Mouse (Mus musculus) myocyte (in vitro differentiated cells): ENCODE measurements around the gene Spsb3. TPM values are rescaled to one million over a fixed set of nuclear protein-coding genes. Genes with fewer than 3 reads are reported as not detected.

Source experiments
- H3K27me3 ChIP-seq: one replicate; pipeline ENCODE4 v1.6.1; 2011; ENCODE audit not compliant: control insufficient read depth, insufficient read depth, insufficient read length
- H3K36me3 ChIP-seq: one replicate; pipeline ENCODE4 v1.6.1; 2011; ENCODE audit not compliant: control insufficient read depth, insufficient read depth
- H3K4me2 ChIP-seq: one replicate; pipeline ENCODE4 v1.6.1; 2011; ENCODE audit warnings: low read depth, control low read depth
- H3K4me3 ChIP-seq: one replicate; pipeline ENCODE4 v1.5.1; 2011; ENCODE audit warnings: mild to moderate bottlenecking, control low read depth, moderate library complexity
- H3K79me2 ChIP-seq: one replicate; pipeline ENCODE4 v1.6.1; 2011; ENCODE audit not compliant: control insufficient read depth, insufficient read depth
- H3ac ChIP-seq: one replicate; pipeline ENCODE4 v1.6.1; 2011; ENCODE audit not compliant: control insufficient read depth, insufficient read length
- CEBPB ChIP-seq: IDR thresholded peaks from 2 replicates; pipeline ENCODE4 v1.6.1; 2011; ENCODE audit warnings: mild to moderate bottlenecking, moderate library complexity; ENCODE audit not compliant: poor library complexity, insufficient read depth, severe bottlenecking
- E2F4 ChIP-seq: IDR thresholded peaks from one replicate; pipeline ENCODE4 v1.6.1; 2011; ENCODE audit warnings: mild to moderate bottlenecking, control low read depth, moderate library complexity; ENCODE audit not compliant: insufficient read depth
- MAX ChIP-seq: IDR thresholded peaks from one replicate; pipeline ENCODE4 v1.6.1; 2011; ENCODE audit warnings: low read depth, mild to moderate bottlenecking, control low read depth
- MYOD1 ChIP-seq, 3 experiments: IDR thresholded peaks; one replicate each; pipeline ENCODE4 v1.6.1; 2011; ENCODE audit warnings: control low read depth in 2 of 3, low read depth in 2 of 3, mild to moderate bottlenecking in 2 of 3, moderate library complexity in 1 of 3; ENCODE audit not compliant: insufficient read length in 2 of 3, control insufficient read depth in 1 of 3
- MYOG ChIP-seq, 3 experiments: IDR thresholded peaks; one replicate each; pipeline ENCODE4 v1.6.1; 2011; ENCODE audit warnings: control low read depth in 2 of 3, low read depth in 2 of 3, mild to moderate bottlenecking in 2 of 3; ENCODE audit not compliant: insufficient read length in 2 of 3, control insufficient read depth in 1 of 3, insufficient read depth in 1 of 3
- POLR2A ChIP-seq: IDR thresholded peaks from one replicate; pipeline ENCODE4 v1.6.1; 2011; ENCODE audit warnings: low read depth, mild to moderate bottlenecking, control low read depth, moderate library complexity; ENCODE audit not compliant: insufficient read length
- POLR2AphosphoS2 ChIP-seq: IDR thresholded peaks from one replicate; pipeline ENCODE4 v1.6.1; 2011; ENCODE audit warnings: low read depth, control low read depth; ENCODE audit not compliant: insufficient read length
- REST ChIP-seq: IDR thresholded peaks from one replicate; pipeline ENCODE4 v1.6.1; 2011; ENCODE audit warnings: mild to moderate bottlenecking, control low read depth, moderate library complexity; ENCODE audit not compliant: insufficient read depth, insufficient read length
- SRF ChIP-seq: IDR thresholded peaks from one replicate; pipeline ENCODE4 v1.6.1; 2011; ENCODE audit warnings: low read depth; ENCODE audit not compliant: control insufficient read depth, insufficient read length
- TCF12 ChIP-seq: IDR thresholded peaks from one replicate; pipeline ENCODE4 v1.6.1; 2011; ENCODE audit warnings: mild to moderate bottlenecking, control low read depth; ENCODE audit not compliant: poor library complexity, insufficient read depth, severe bottlenecking
- TCF3 ChIP-seq: IDR thresholded peaks from one replicate; pipeline ENCODE4 v1.6.1; 2011; ENCODE audit warnings: low read depth, control low read depth; ENCODE audit not compliant: insufficient read length
- USF1 ChIP-seq: IDR thresholded peaks from one replicate; pipeline ENCODE4 v1.6.1; 2011; ENCODE audit warnings: low read depth, mild to moderate bottlenecking, control low read depth, moderate library complexity
- polyA plus RNA-seq: library from polyadenylated mRNA; unstranded; fragments of >200 nt; fragmentation: generic; extraction: Trizol; gene quantifications from one replicate; pipeline ENCODE4 v1.2.1, GENCODE M21; 2012; ENCODE audit warnings: missing spikeins

The Spsb3 gene
- polyA plus RNA-seq, 1 experiment = 46.6 TPM

- Histone ChIP-seq H3K36me3 (peaks cover 10% of the 10 kb centered on the region), H3K4me3 (peak within 1 kb of the TSS; percentile 97), H3K79me2 (peaks cover 12% of the 10 kb centered on the region), H3ac (peak within 1 kb of the TSS; percentile 82), H3K27me3 (no peaks in the 10 kb centered on the region), H3K4me2 (peak within 1 kb of the TSS; percentile 99)
- no peak for TF ChIP-seq E2F4
- peak; percentile 58 for TF ChIP-seq POLR2AphosphoS2
- TF ChIP-seq MYOG (IDR thresholded peaks at IDR 0.05; ENCODE audit: control insufficient read depth in 1 of 3, insufficient read depth in 1 of 3, insufficient read length in 2 of 3, low read depth in 2 of 3) = peak in 2 of 3 experiments; percentile 18 to 45
- TF ChIP-seq MYOD1 (IDR thresholded peaks at IDR 0.05; ENCODE audit: control insufficient read depth in 1 of 3, insufficient read length in 2 of 3, low read depth in 2 of 3) = peak in 1 of 3 experiments; percentile 36
- TF ChIP-seq POLR2A = peak; percentile 41
- TF ChIP-seq TCF3 = no peak
Measured at GRCm38 (mm10) chr17:24896241-24896992, 10.0 kb downstream of the Spsb3 start, which contains the start of gene Nme3. TSS of gene Nme3 (plus strand) at chr17:24896500.

- Histone ChIP-seq H3K36me3 (peaks cover 11% of the 10 kb centered on the region), H3ac (peak overlapping the region; percentile 82), H3K4me3 (peak overlapping the region; percentile 97), H3K4me2 (peak overlapping the region; percentile 99), H3K79me2 (peaks cover 12% of the 10 kb centered on the region), H3K27me3 (no peaks in the 10 kb centered on the region)
- TF ChIP-seq MYOG (IDR thresholded peaks at IDR 0.05; ENCODE audit: control insufficient read depth in 1 of 3, insufficient read depth in 1 of 3, insufficient read length in 2 of 3, low read depth in 2 of 3) = no peak
- TF ChIP-seq USF1 = no peak
- peak; percentile 90 for TF ChIP-seq POLR2AphosphoS2
- TF ChIP-seq CEBPB = no peak
Measured at GRCm38 (mm10) chr17:24896993-24897269, 10.5 kb downstream of the Spsb3 start.

- Histone ChIP-seq H3K4me3 (peak overlapping the region; percentile 97), H3K36me3 (peaks cover 13% of the 10 kb centered on the region), H3ac (no peak overlapping the region), H3K27me3 (no peaks in the 10 kb centered on the region), H3K4me2 (no peak overlapping the region), H3K79me2 (peaks cover 12% of the 10 kb centered on the region)
- TF ChIP-seq TCF12 = no peak
- TF ChIP-seq MAX = no peak
- TF ChIP-seq POLR2AphosphoS2 = peak; percentile 80
- TF ChIP-seq USF1 = no peak
Measured at GRCm38 (mm10) chr17:24897600-24897999, 11.2 kb downstream of the Spsb3 start.

- H3ac ChIP-seq = no peak overlapping the region
- peaks cover 12% of the 10 kb centered on the region for H3K79me2 ChIP-seq
- H3K36me3 ChIP-seq = peaks cover 17% of the 10 kb centered on the region
- H3K4me3 ChIP-seq = no peak overlapping the region
- no peaks in the 10 kb centered on the region for H3K27me3 ChIP-seq
- no peak overlapping the region for H3K4me2 ChIP-seq
- TF ChIP-seq CEBPB (no peak), POLR2A (no peak), MYOD1 (IDR thresholded peaks at IDR 0.05; ENCODE audit: control insufficient read depth in 1 of 3, insufficient read length in 2 of 3, low read depth in 2 of 3) (no peak), POLR2AphosphoS2 (no peak), TCF3 (no peak), REST (no peak), SRF (no peak), USF1 (no peak), MAX (no peak)
Measured at GRCm38 (mm10) chr17:24898041-24898854, 11.8 kb downstream of the Spsb3 start.

GRCm38 (mm10) chr17:24899153-24899552 lies 12.7 kb downstream of the Spsb3 start:
- Histone ChIP-seq H3ac (no peak overlapping the region), H3K79me2 (peaks cover 6% of the 10 kb centered on the region), H3K4me3 (no peak overlapping the region), H3K36me3 (peaks cover 21% of the 10 kb centered on the region), H3K4me2 (no peak overlapping the region), H3K27me3 (no peaks in the 10 kb centered on the region)
- TF ChIP-seq POLR2AphosphoS2 = peak; percentile 58
- TF ChIP-seq MAX = no peak
- no peak for TF ChIP-seq CEBPB
